9 mouse cellular contexts compared by ENCODE assay signal in genomic region chr14:25754531-25755484, GRCm38 (mm10). TPM values are rescaled to one million over a fixed set of nuclear protein-coding genes. Genes with fewer than 3 reads are reported as not detected.
A peak's percentile ranks its signal among the peaks of the same experiment; 100 is the strongest.
DNase-seq lines count a peak whose midpoint lies in the region; ATAC-seq and TF ChIP-seq lines count a peak whose summit lies in the region.
"Had no signal": no experiment of that assay in that cellular context is flagged by ENCODE, and none has a peak within 500 bp of the region (broad histone marks: within the 10 kb centered on the region; RNA-seq: fewer than 3 reads in every experiment).

No protein-coding gene starts in this region.

- ATAC-seq in heart, embryonic 12.5 days (ENCODE audit: insufficient number of reproducible peaks, low FRiP score): no peak
- 0 out of 2 replicates have a peak, but pooled peaks have one; percentile 34 for ATAC-seq in stomach, embryonic 14.5 days (ENCODE audit: insufficient number of reproducible peaks, insufficient read depth, low FRiP score, low read depth)
- no peak for ATAC-seq in stomach, postnatal 0 days (ENCODE audit: low FRiP score, low TSS enrichment)
- peak; percentile 91 for ATAC-seq in intestine, embryonic 16.5 days

- no peak overlapping the region for H3K9ac ChIP-seq in heart, embryonic 12.5 days
- no peak overlapping the region for H3K9ac ChIP-seq in stomach, embryonic 14.5 days (replicated peaks; ENCODE audit: low read depth, low read length)
- no peak overlapping the region for H3K9ac ChIP-seq in stomach, postnatal 0 days (ENCODE audit: low read length)
- H3K9ac ChIP-seq in intestine, embryonic 16.5 days (ENCODE audit: low read depth, low read length): no peak overlapping the region

- H3K4me2 ChIP-seq in heart, embryonic 12.5 days: no peak overlapping the region
- no peak overlapping the region for H3K4me2 ChIP-seq in stomach, embryonic 14.5 days (replicated peaks; ENCODE audit: low read depth, low read length)
- H3K4me2 ChIP-seq in stomach, postnatal 0 days (replicated peaks; ENCODE audit: low read depth): no peak overlapping the region
- peak overlapping the region; percentile 21; the same call in 1 of the 2 replicates for H3K4me2 ChIP-seq in intestine, embryonic 16.5 days (ENCODE audit: low read depth, low read length)

- intact Hi-C loops in heart, postnatal 36 days (cut with DNase I): no loop called here
- intact Hi-C loops in gastrocnemius, postnatal 36 days (cut with DNase I): no loop called here

- DNase-seq in heart, postnatal 36 days: no peak
- DNase-seq in stomach, postnatal 0 days (ENCODE audit: low spot score): no peak
- no peak for DNase-seq in urinary bladder, adult 2 months (ENCODE audit: low spot score)
- DNase-seq in gastrocnemius, postnatal 36 days: no peak
- DNase-seq: kidney, postnatal 36 days; lung, postnatal 36 days had no signal

- TF ChIP-seq CTCF in stomach, postnatal 0 days (IDR thresholded peaks at IDR 0.05; ENCODE audit: low read depth): no peak

- peaks cover 50% of the 10 kb centered on the region for H3K36me3 ChIP-seq in heart, embryonic 12.5 days
- H3K36me3 ChIP-seq in stomach, embryonic 14.5 days (ENCODE audit: control insufficient read depth, insufficient read depth, low read length): peaks cover 10% of the 10 kb centered on the region; the same call in 1 of the 2 replicates
- H3K36me3 ChIP-seq in stomach, postnatal 0 days (ENCODE audit: control insufficient read depth, insufficient read depth, low read length): no peaks in the 10 kb centered on the region
- 0 out of 2 replicates have a peak, but pooled peaks cover 3% of the 10 kb centered on the region for H3K36me3 ChIP-seq in intestine, embryonic 16.5 days (ENCODE audit: control insufficient read depth, insufficient read depth, low read length)

- H3K27ac ChIP-seq in heart, embryonic 12.5 days (ENCODE audit: poor library complexity, severe bottlenecking): peak overlapping the region; percentile 21
- no peak overlapping the region for H3K27ac ChIP-seq in stomach, embryonic 14.5 days (ENCODE audit: low read length)
- H3K27ac ChIP-seq in stomach, postnatal 0 days (replicated peaks): no peak overlapping the region; the same call in 1 of the 2 replicates
- peak overlapping the region; percentile 69 for H3K27ac ChIP-seq in intestine, embryonic 16.5 days (ENCODE audit: low read length)

- no peak overlapping the region for H3K4me3 ChIP-seq in heart, embryonic 12.5 days
- no peak overlapping the region for H3K4me3 ChIP-seq in stomach, embryonic 14.5 days (ENCODE audit: low read depth, low read length)
- H3K4me3 ChIP-seq in stomach, postnatal 0 days (ENCODE audit: low read depth, low read length): no peak overlapping the region
- no peak overlapping the region for H3K4me3 ChIP-seq in intestine, embryonic 16.5 days (ENCODE audit: low read length)

- WGBS in heart, embryonic 12.5 days: 44% methylated on average over 19 of the region's 19 CpGs
- WGBS in stomach, embryonic 14.5 days: 40% methylated on average over 19 of the region's 19 CpGs
- 39% methylated on average over 19 of the region's 19 CpGs for WGBS in stomach, postnatal 0 days
- WGBS in intestine, embryonic 16.5 days: 42% methylated on average over 19 of the region's 19 CpGs

- H3K9me3 ChIP-seq in heart, embryonic 12.5 days (replicated peaks): no peaks in the 10 kb centered on the region
- H3K9me3 ChIP-seq in stomach, embryonic 14.5 days (ENCODE audit: control insufficient read depth, low read depth, low read length): no peaks in the 10 kb centered on the region
- H3K9me3 ChIP-seq in stomach, postnatal 0 days (ENCODE audit: control insufficient read depth, low read length): no peaks in the 10 kb centered on the region
- H3K9me3 ChIP-seq in intestine, embryonic 16.5 days (ENCODE audit: control insufficient read depth, low read length): no peaks in the 10 kb centered on the region

- TF ChIP-seq EP300 in stomach, postnatal 0 days (optimal IDR thresholded peaks at IDR 0.05): no peak

- H3K4me1 ChIP-seq in heart, embryonic 12.5 days (replicated peaks): peaks cover 79% of the 10 kb centered on the region
- peaks cover 57% of the 10 kb centered on the region for H3K4me1 ChIP-seq in stomach, embryonic 14.5 days (ENCODE audit: control insufficient read depth, insufficient read depth, low read length)
- H3K4me1 ChIP-seq in stomach, postnatal 0 days (replicated peaks; ENCODE audit: control insufficient read depth, insufficient read depth): peaks cover 6% of the 10 kb centered on the region; the same call in 1 of the 2 replicates
- H3K4me1 ChIP-seq in intestine, embryonic 16.5 days (ENCODE audit: control insufficient read depth, insufficient read depth, low read length): peaks cover 52% of the 10 kb centered on the region

- no peaks in the 10 kb centered on the region for H3K27me3 ChIP-seq in heart, embryonic 12.5 days (replicated peaks)
- H3K27me3 ChIP-seq in stomach, embryonic 14.5 days (ENCODE audit: control insufficient read depth, insufficient read depth, low read length): no peaks in the 10 kb centered on the region
- no peaks in the 10 kb centered on the region for H3K27me3 ChIP-seq in stomach, postnatal 0 days (ENCODE audit: control insufficient read depth, insufficient read depth, low read length)
- no peaks in the 10 kb centered on the region for H3K27me3 ChIP-seq in intestine, embryonic 16.5 days (replicated peaks; ENCODE audit: control insufficient read depth, insufficient read depth, low read length)

RNA-seq across cellular contexts. Expression of gene Zcchc24, which starts 14.0 kb away (rescaled TPM):
- 30.4 and 31.9 TPM in 2 replicates for polyA plus RNA-seq in heart, embryonic 12.5 days (2016; fragmentation: Nextera tagmentation; extraction: Ambion mirVana)
- total RNA-seq in heart, postnatal 36 days (2021): 10 to 100 TPM; 35.0 to 39.0 TPM
- polyA plus RNA-seq in stomach, embryonic 14.5 days (2014; fragmentation: Nextera tagmentation; extraction: Ambion mirVana): 29.5 and 32.4 TPM in 2 replicates
- polyA plus RNA-seq in stomach, postnatal 0 days (2015; fragmentation: Nextera tagmentation; extraction: Ambion mirVana): 11.3 and 11.9 TPM in 2 replicates
- polyA plus RNA-seq in intestine, embryonic 16.5 days (2015; fragmentation: Nextera tagmentation; extraction: Ambion mirVana): 9.1 and 10.0 TPM in 2 replicates
- polyA plus RNA-seq in urinary bladder, adult 2 months (2012; rRNA removed): 62.1 and 79.7 TPM in 2 replicates
- total RNA-seq in gastrocnemius, postnatal 36 days (2021): 10 to 100 TPM; 38.4 to 49.4 TPM

Comparison
In these comparisons a context has a peak if more than half of its experiments do, and no peak if none do; other contexts are left out.
1. ATAC-seq: peak in stomach, embryonic 14.5 days (single experiment) and intestine, embryonic 16.5 days (single experiment); none in heart, embryonic 12.5 days (single experiment) and stomach, postnatal 0 days (single experiment).
2. H3K27ac ChIP-seq: peak in heart, embryonic 12.5 days (single experiment) and intestine, embryonic 16.5 days (single experiment); none in stomach, embryonic 14.5 days (single experiment) and stomach, postnatal 0 days (single experiment).